Mouse (Mus musculus) myocyte (in vitro differentiated cells): ENCODE measurements around the gene Napepld. TPM values are rescaled to one million over a fixed set of nuclear protein-coding genes. Genes with fewer than 3 reads are reported as not detected.

Source experiments
- H3K27me3 ChIP-seq: one replicate; pipeline ENCODE4 v1.6.1; 2011; ENCODE audit not compliant: control insufficient read depth, insufficient read depth, insufficient read length
- H3K36me3 ChIP-seq: one replicate; pipeline ENCODE4 v1.6.1; 2011; ENCODE audit not compliant: control insufficient read depth, insufficient read depth
- H3K4me2 ChIP-seq: one replicate; pipeline ENCODE4 v1.6.1; 2011; ENCODE audit warnings: low read depth, control low read depth
- H3K4me3 ChIP-seq: one replicate; pipeline ENCODE4 v1.5.1; 2011; ENCODE audit warnings: mild to moderate bottlenecking, control low read depth, moderate library complexity
- H3K79me2 ChIP-seq: one replicate; pipeline ENCODE4 v1.6.1; 2011; ENCODE audit not compliant: control insufficient read depth, insufficient read depth
- H3ac ChIP-seq: one replicate; pipeline ENCODE4 v1.6.1; 2011; ENCODE audit not compliant: control insufficient read depth, insufficient read length
- CEBPB ChIP-seq: IDR thresholded peaks from 2 replicates; pipeline ENCODE4 v1.6.1; 2011; ENCODE audit warnings: mild to moderate bottlenecking, moderate library complexity; ENCODE audit not compliant: poor library complexity, insufficient read depth, severe bottlenecking
- E2F4 ChIP-seq: IDR thresholded peaks from one replicate; pipeline ENCODE4 v1.6.1; 2011; ENCODE audit warnings: mild to moderate bottlenecking, control low read depth, moderate library complexity; ENCODE audit not compliant: insufficient read depth
- MAX ChIP-seq: IDR thresholded peaks from one replicate; pipeline ENCODE4 v1.6.1; 2011; ENCODE audit warnings: low read depth, mild to moderate bottlenecking, control low read depth
- MYOD1 ChIP-seq, 3 experiments: IDR thresholded peaks; one replicate each; pipeline ENCODE4 v1.6.1; 2011; ENCODE audit warnings: control low read depth in 2 of 3, low read depth in 2 of 3, mild to moderate bottlenecking in 2 of 3, moderate library complexity in 1 of 3; ENCODE audit not compliant: insufficient read length in 2 of 3, control insufficient read depth in 1 of 3
- MYOG ChIP-seq, 3 experiments: IDR thresholded peaks; one replicate each; pipeline ENCODE4 v1.6.1; 2011; ENCODE audit warnings: control low read depth in 2 of 3, low read depth in 2 of 3, mild to moderate bottlenecking in 2 of 3; ENCODE audit not compliant: insufficient read length in 2 of 3, control insufficient read depth in 1 of 3, insufficient read depth in 1 of 3
- POLR2A ChIP-seq: IDR thresholded peaks from one replicate; pipeline ENCODE4 v1.6.1; 2011; ENCODE audit warnings: low read depth, mild to moderate bottlenecking, control low read depth, moderate library complexity; ENCODE audit not compliant: insufficient read length
- POLR2AphosphoS2 ChIP-seq: IDR thresholded peaks from one replicate; pipeline ENCODE4 v1.6.1; 2011; ENCODE audit warnings: low read depth, control low read depth; ENCODE audit not compliant: insufficient read length
- REST ChIP-seq: IDR thresholded peaks from one replicate; pipeline ENCODE4 v1.6.1; 2011; ENCODE audit warnings: mild to moderate bottlenecking, control low read depth, moderate library complexity; ENCODE audit not compliant: insufficient read depth, insufficient read length
- SRF ChIP-seq: IDR thresholded peaks from one replicate; pipeline ENCODE4 v1.6.1; 2011; ENCODE audit warnings: low read depth; ENCODE audit not compliant: control insufficient read depth, insufficient read length
- TCF12 ChIP-seq: IDR thresholded peaks from one replicate; pipeline ENCODE4 v1.6.1; 2011; ENCODE audit warnings: mild to moderate bottlenecking, control low read depth; ENCODE audit not compliant: poor library complexity, insufficient read depth, severe bottlenecking
- TCF3 ChIP-seq: IDR thresholded peaks from one replicate; pipeline ENCODE4 v1.6.1; 2011; ENCODE audit warnings: low read depth, control low read depth; ENCODE audit not compliant: insufficient read length
- USF1 ChIP-seq: IDR thresholded peaks from one replicate; pipeline ENCODE4 v1.6.1; 2011; ENCODE audit warnings: low read depth, mild to moderate bottlenecking, control low read depth, moderate library complexity
- polyA plus RNA-seq: library from polyadenylated mRNA; unstranded; fragments of >200 nt; fragmentation: generic; extraction: Trizol; gene quantifications from one replicate; pipeline ENCODE4 v1.2.1, GENCODE M21; 2012; ENCODE audit warnings: missing spikeins

The Napepld gene
- polyA plus RNA-seq, 1 experiment, result 0.66 TPM

GRCm38 (mm10) chr5:21693372-21693870 is 7.8 kb downstream of the Napepld start:
- TF ChIP-seq MYOG (IDR thresholded peaks at IDR 0.05; ENCODE audit: control insufficient read depth in 1 of 3, insufficient read depth in 1 of 3, insufficient read length in 2 of 3, low read depth in 2 of 3), result no peak
- TF ChIP-seq MYOD1 (IDR thresholded peaks at IDR 0.05; ENCODE audit: control insufficient read depth in 1 of 3, insufficient read length in 2 of 3, low read depth in 2 of 3), result no peak
- no peak for TF ChIP-seq MAX
- no peak for TF ChIP-seq POLR2AphosphoS2
- TF ChIP-seq REST, result no peak
- no peaks in the 10 kb centered on the region for H3K79me2 ChIP-seq
- no peak overlapping the region for H3ac ChIP-seq
- H3K4me3 ChIP-seq, result no peak overlapping the region
- H3K4me2 ChIP-seq, result no peak overlapping the region
- H3K27me3 ChIP-seq, result no peaks in the 10 kb centered on the region
- no peaks in the 10 kb centered on the region for H3K36me3 ChIP-seq

- no peaks in the 10 kb centered on the region for H3K27me3 ChIP-seq
- TF ChIP-seq REST, result no peak
- no peak for TF ChIP-seq MAX
- TF ChIP-seq TCF12, result no peak
- no peak for TF ChIP-seq SRF
- no peak for TF ChIP-seq E2F4
- no peak for TF ChIP-seq POLR2AphosphoS2
These were observed 9.0 kb downstream of the Napepld start for GRCm38 (mm10) chr5:21692230-21692629.

GRCm38 (mm10) chr5:21687042-21687441 is 14.2 kb downstream of the Napepld start:
- no peak overlapping the region for H3K4me3 ChIP-seq
- H3K36me3 ChIP-seq, result no peaks in the 10 kb centered on the region
- no peaks in the 10 kb centered on the region for H3K79me2 ChIP-seq
- TF ChIP-seq TCF3, result no peak
- TF ChIP-seq POLR2A, result no peak
- TF ChIP-seq SRF, result no peak
- TF ChIP-seq MAX, result no peak
- TF ChIP-seq TCF12, result no peak
- no peak for TF ChIP-seq E2F4
- H3ac ChIP-seq, result no peak overlapping the region
- no peak overlapping the region for H3K4me2 ChIP-seq
- H3K27me3 ChIP-seq, result no peaks in the 10 kb centered on the region

More at GRCm38 (mm10) chr5:21692230-21692629, 9.0 kb downstream of the Napepld start:
- H3K36me3 ChIP-seq, result no peaks in the 10 kb centered on the region
- no peaks in the 10 kb centered on the region for H3K79me2 ChIP-seq
- H3K4me2 ChIP-seq, result no peak overlapping the region
- no peak overlapping the region for H3K4me3 ChIP-seq
- H3ac ChIP-seq, result no peak overlapping the region

- TF ChIP-seq MAX (no peak), USF1 (no peak), SRF (no peak), POLR2AphosphoS2 (no peak), REST (no peak), TCF3 (no peak), POLR2A (no peak), CEBPB (no peak), MYOG (IDR thresholded peaks at IDR 0.05; ENCODE audit: control insufficient read depth in 1 of 3, insufficient read depth in 1 of 3, insufficient read length in 2 of 3, low read depth in 2 of 3) (no peak)
- Histone ChIP-seq H3ac (no peak overlapping the region), H3K4me3 (no peak overlapping the region), H3K36me3 (no peaks in the 10 kb centered on the region), H3K27me3 (no peaks in the 10 kb centered on the region), H3K4me2 (no peak overlapping the region), H3K79me2 (no peaks in the 10 kb centered on the region)
These were observed 16.2 kb downstream of the Napepld start for GRCm38 (mm10) chr5:21685001-21685400.

- no peak overlapping the region for H3K4me2 ChIP-seq
- H3ac ChIP-seq, result no peak overlapping the region
- no peaks in the 10 kb centered on the region for H3K79me2 ChIP-seq
- H3K27me3 ChIP-seq, result no peaks in the 10 kb centered on the region
- TF ChIP-seq REST (no peak), E2F4 (no peak), TCF12 (no peak), SRF (no peak), MYOG (IDR thresholded peaks at IDR 0.05; ENCODE audit: control insufficient read depth in 1 of 3, insufficient read depth in 1 of 3, insufficient read length in 2 of 3, low read depth in 2 of 3) (no peak), TCF3 (no peak), MYOD1 (IDR thresholded peaks at IDR 0.05; ENCODE audit: control insufficient read depth in 1 of 3, insufficient read length in 2 of 3, low read depth in 2 of 3) (no peak), USF1 (no peak), CEBPB (no peak), POLR2A (no peak), MAX (no peak), POLR2AphosphoS2 (no peak)
- H3K36me3 ChIP-seq, result no peaks in the 10 kb centered on the region
- H3K4me3 ChIP-seq, result no peak overlapping the region
These were observed 17.4 kb downstream of the Napepld start for GRCm38 (mm10) chr5:21683811-21684210.
